Mouse (Mus musculus): ENCODE results near the gene Prkch. TPM values are rescaled to one million over a fixed set of nuclear protein-coding genes. Genes with fewer than 3 reads are reported as not detected.

Gene Prkch
- polyA plus RNA-seq, 1 experiment from 2014 or later, result 0.13 TPM

DNA sequence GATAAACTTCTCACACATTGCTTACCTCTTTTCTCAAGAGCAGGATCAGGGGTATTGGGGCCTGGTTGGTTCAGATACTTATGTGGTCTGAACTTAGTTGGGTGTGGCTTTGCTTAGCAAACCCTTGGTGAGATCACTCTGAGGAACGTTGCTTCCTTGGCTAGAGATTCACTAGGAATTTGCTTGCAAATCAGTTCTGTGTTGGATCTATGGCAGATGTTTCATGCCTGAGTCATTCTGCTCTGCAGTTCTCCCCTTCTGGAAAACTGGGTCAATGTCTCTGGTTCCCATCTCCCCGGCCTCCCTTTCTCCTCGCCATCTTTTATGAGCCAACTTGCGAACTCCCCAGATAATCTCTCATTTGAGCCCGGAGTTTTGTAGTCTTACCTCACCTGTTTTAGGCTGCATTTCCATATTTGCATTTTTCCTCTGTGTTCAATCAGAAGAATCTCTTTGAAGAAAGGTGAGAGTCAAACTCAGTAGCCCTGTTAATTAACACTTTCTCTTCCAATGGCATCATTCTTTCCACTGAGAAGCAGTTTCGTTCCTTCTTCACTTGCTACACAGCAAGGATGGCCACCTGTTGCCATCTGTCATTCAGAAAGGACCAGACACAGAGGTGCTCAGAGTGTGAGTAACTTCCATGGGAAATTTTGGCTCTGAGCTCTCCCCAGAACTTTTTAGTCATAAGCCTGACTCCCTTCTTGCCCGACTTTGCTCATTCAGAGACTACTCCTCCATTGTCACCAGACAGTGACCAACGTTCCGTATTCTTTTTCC lies 141.4 kb downstream of the Prkch start:
- CTCF ChIA-PET, result no interaction called here
- in situ Hi-C loops (cut with MboI; ENCODE audit: low pct_unique_long_range_greater_than_20kb), result no loop called here

DNA sequence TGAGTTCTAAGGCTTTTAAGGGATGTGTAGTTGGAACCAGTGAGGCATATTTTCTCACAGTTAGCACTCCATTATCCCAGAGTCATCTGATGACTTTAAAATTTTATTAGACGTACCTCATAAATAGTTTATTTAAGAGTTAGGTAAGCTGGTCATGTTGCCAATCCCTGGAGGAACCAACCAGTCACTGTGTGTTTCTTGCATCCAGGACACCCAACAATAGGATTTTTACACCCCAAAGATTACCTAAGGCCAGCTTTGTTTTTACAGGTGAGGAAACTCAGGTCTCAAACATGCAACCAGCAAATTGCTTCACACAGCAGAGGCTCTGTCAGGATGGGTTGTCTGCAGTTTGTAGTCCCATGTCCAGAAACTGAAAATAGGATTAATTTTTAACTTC lies 142.4 kb downstream of the Prkch start:
- ATAC-seq (no peak), DNase-seq (ENCODE audit: low read depth, low spot score) (no peak)
- in situ Hi-C loops (cut with MboI; ENCODE audit: low pct_unique_long_range_greater_than_20kb), result no loop called here
- TF ChIP-seq CTCF (IDR thresholded peaks at IDR 0.05), result no peak
- ChIA-PET POLR2A (no interaction called here), CTCF (interaction anchor here (1.4 kb wide), 1 partner anchor 67 kb away, joined by 3 read pairs; no protein-coding TSS in a partner anchor)
- H3K27me3 ChIP-seq, result no peaks in the 10 kb centered on the region

More for the DNA sequence above, 141.4 kb downstream of the Prkch start:
- no peak for DNase-seq (ENCODE audit: low read depth, low spot score)
- peak; percentile 78 for ATAC-seq
- POLR2A ChIA-PET, result interaction anchor here (0.7 kb wide), 1 partner anchor 15 kb away, joined by 4 read pairs; no protein-coding TSS in a partner anchor
- no peak for TF ChIP-seq CTCF (IDR thresholded peaks at IDR 0.05)
- H3K27me3 ChIP-seq, result no peaks in the 10 kb centered on the region

DNA sequence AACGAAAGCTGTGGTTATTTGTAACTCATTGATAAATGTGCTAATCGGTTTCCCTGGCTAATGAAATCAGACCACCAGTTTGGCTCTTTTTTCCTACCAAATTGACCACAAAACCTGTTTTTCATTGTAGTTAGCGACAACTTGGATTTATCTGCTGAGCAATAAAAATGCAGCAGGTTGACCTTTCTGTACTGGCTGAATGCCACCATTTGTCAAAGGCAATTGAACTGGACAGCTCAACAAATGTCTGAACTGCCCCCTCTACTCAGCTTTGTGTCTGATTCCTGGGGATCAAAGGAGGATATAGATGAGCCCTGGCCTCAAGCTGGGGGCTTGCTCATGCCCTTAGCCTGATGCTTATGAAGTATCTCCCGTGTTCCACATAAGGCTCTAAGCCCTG lies 146.0 kb downstream of the Prkch start:
- ChIA-PET POLR2A (no interaction called here), CTCF (no interaction called here)
- in situ Hi-C loops (cut with MboI; ENCODE audit: low pct_unique_long_range_greater_than_20kb), result no loop called here
- ATAC-seq (no peak), DNase-seq (ENCODE audit: low read depth, low spot score) (no peak)
- H3K27me3 ChIP-seq, result no peaks in the 10 kb centered on the region
- no peak for TF ChIP-seq CTCF (IDR thresholded peaks at IDR 0.05)

DNA sequence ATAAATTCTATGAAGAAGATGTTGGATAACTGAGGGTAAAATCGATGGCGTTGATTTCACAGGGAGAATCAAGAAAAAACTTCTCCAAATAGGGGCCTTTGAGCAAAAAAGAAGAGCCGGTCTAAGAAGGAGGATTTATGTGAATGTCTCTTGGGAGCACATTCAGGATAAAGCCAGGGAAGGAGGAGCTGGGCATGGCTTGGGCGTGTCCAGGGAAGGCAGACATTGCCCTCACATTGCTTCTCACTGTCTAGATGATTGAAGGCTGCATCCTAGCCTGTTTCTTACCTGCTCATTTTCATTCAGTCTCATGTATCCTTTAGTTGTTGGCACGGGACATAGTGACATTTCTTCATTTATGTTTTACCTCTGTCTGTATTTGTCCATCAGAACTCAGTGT lies 146.5 kb downstream of the Prkch start:
- no peaks in the 10 kb centered on the region for H3K27me3 ChIP-seq
- ATAC-seq, result no peak
- no peak for DNase-seq (ENCODE audit: low read depth, low spot score)
- POLR2A ChIA-PET, result no interaction called here
- no peak for TF ChIP-seq CTCF (IDR thresholded peaks at IDR 0.05)
- CTCF ChIA-PET, result no interaction called here
- in situ Hi-C loops (cut with MboI; ENCODE audit: low pct_unique_long_range_greater_than_20kb), result no loop called here

DNA sequence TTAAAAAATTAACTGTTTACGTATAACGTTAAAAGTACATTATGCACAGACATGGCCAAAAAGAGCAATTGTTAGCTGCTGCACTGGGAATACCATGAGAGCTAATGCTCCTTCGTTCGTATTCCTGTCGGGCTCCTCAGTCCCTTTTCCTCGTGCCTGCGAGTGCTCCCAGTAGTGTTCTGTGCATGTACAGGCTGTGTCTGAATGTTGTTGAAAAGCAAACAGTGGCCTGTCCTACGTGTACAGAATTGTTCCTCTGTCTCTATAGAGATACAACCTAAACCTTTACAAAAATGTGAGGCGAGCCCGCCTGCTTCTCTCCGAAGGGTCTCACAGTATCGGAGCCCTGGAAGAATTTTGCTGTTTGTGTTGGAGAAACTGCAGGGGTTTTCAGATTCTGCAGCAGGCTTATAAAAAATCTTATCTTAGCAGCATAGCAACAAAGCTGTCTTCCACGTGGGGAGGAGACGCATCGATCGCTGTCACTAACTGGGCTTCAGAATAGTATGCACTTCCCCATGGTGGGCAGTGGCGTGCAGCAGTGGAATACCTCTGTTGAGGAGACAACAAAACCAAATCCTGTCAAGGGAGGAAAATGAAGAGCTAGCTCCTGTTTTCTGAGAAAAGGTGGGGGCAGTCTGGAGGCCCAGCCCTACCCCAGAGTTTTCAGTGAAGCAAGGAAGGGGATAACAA lies 147.4 kb downstream of the Prkch start:
- POLR2A ChIA-PET, result no interaction called here
- CTCF ChIA-PET, result interaction anchor here (0.8 kb wide), 1 partner anchor 47 kb away, joined by 3 read pairs; no protein-coding TSS in a partner anchor
- ATAC-seq (no peak), DNase-seq (ENCODE audit: low read depth, low spot score) (no peak)
- TF ChIP-seq CTCF (IDR thresholded peaks at IDR 0.05), result no peak
- no peaks in the 10 kb centered on the region for H3K27me3 ChIP-seq
- in situ Hi-C loops (cut with MboI; ENCODE audit: low pct_unique_long_range_greater_than_20kb), result no loop called here

DNA sequence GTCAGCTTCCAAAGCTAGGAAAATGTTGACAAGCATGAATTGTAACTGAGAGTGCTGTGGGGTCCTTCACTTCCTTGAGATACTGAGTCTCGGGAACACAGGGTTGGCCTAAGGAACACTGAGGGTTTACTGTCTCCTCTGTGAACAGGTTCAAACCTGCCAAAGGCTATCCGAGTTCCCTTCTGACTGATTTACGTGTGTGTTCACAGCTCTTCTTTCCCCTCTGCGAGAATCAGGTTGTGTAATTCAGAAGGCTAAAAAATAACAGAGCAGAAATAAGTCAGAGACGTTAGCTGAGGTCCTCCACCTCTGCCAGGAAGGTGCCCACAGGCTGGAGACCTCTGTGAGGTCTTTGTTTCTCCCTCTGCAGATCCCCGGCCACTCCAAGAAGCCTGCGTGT lies 148.3 kb downstream of the Prkch start:
- ChIA-PET CTCF (interaction anchor here (0.8 kb wide), 1 partner anchor 46 kb away, joined by 3 read pairs; no protein-coding TSS in a partner anchor), POLR2A (no interaction called here)
- in situ Hi-C loops (cut with MboI; ENCODE audit: low pct_unique_long_range_greater_than_20kb), result no loop called here
- no peak for TF ChIP-seq CTCF (IDR thresholded peaks at IDR 0.05)
- ATAC-seq (no peak), DNase-seq (ENCODE audit: low read depth, low spot score) (no peak)
- no peaks in the 10 kb centered on the region for H3K27me3 ChIP-seq

DNA sequence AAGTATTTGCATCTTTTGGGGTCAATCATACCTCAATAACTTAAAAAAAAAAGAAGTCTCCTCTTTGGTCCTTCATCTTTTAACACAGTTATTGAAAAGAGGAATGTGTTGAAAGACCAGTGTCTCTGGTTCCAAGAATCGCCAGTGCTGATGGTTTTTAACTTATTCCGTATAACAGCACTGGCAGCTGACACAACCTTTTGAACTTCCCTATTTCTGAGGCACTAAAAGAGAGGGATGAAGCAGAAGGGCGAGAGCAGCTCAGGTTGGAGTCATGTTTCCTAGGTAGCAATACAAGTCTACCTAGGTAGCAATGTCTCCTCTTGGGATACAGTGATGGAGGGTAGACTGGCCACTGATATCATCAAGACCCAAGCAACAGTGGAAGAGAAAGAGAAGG lies 152.3 kb downstream of the Prkch start:
- POLR2A ChIA-PET, result no interaction called here
- H3K27me3 ChIP-seq, result no peaks in the 10 kb centered on the region
- ATAC-seq (no peak), DNase-seq (ENCODE audit: low read depth, low spot score) (no peak)
- no peak for TF ChIP-seq CTCF (IDR thresholded peaks at IDR 0.05)
- in situ Hi-C loops (cut with MboI; ENCODE audit: low pct_unique_long_range_greater_than_20kb), result no loop called here
- CTCF ChIA-PET, result no interaction called here

DNA sequence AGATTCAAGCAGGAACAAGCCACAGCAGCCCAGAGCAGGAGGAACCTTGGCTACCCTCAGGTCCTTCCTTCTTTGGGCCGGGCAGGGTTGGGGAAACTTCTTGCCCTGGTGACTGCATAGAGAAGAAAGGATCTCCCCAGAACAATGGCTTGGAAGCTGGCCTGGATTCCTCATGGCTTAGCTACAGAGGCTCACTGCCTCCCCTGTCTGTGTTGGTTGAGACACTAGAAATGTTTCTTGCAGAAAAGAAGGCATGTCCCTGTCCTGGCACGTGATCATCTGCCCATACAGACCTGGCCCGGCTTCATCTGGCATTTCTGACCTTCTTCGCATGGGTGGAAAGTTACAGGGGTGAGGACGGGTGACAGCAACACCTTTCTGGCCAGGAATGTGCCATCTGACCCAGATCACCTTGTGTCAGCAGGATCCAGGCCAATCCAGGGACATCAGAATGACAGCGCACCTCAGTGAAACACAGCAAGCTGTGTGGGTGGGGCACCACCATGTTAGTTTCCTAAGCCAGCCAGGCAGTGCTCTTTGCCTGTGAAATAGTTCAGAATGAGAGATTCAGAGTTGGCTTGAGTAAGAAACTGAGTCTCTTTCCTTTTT lies 155.1 kb downstream of the Prkch start:
- no peak for TF ChIP-seq CTCF (IDR thresholded peaks at IDR 0.05)
- H3K27me3 ChIP-seq, result no peaks in the 10 kb centered on the region
- POLR2A ChIA-PET, result no interaction called here
- DNase-seq (ENCODE audit: low read depth, low spot score) (no peak), ATAC-seq (no peak)
- in situ Hi-C loops (cut with MboI; ENCODE audit: low pct_unique_long_range_greater_than_20kb), result no loop called here
- CTCF ChIA-PET, result no interaction called here

DNA sequence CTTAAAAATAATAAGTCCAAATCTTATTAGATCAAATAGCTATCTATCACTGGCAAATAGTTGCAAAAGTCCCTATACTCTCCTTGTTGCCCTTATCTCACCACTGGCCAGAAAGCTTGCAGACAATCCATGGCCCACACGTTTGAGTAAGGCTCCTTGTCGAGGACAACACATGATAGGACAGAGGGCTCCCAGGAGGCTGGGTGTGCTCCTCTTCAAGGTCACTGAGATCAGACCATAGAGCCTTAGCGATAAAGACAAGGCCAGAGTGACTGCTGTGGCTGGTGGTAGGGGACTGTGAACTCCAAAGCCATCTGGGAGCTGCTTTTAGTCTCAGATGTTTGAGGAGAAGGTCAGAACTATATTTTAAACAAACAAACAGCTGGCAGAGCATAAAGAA lies 158.0 kb downstream of the Prkch start:
- ATAC-seq, result no peak
- in situ Hi-C loops (cut with MboI; ENCODE audit: low pct_unique_long_range_greater_than_20kb), result no loop called here
- ChIA-PET POLR2A (no interaction called here), CTCF (interaction anchor here (1.1 kb wide), 1 partner anchor 36 kb away, joined by 3 read pairs; no protein-coding TSS in a partner anchor)
- no peak for DNase-seq (ENCODE audit: low read depth, low spot score)
- H3K27me3 ChIP-seq, result no peaks in the 10 kb centered on the region
- TF ChIP-seq CTCF (IDR thresholded peaks at IDR 0.05), result no peak

DNA sequence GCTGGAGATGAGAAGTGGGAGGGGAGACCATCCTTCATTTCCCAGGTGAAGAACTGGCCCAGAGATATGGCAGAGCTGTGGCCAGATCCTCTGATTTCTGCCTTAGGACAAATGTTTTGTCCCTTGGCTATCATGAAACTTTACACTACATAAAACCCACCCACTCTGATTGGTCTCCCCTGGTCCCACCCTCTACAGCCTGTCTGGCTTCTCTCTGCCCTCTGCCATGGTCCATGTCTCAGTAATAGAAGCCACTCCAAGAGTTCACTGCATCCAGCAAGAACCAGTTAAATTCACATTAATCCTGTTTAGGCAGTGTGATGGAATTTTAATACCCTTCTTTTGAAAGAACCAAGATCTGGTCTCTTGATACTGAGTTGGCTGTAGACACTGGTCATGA lies 158.5 kb downstream of the Prkch start:
- ChIA-PET CTCF (interaction anchor here (1.1 kb wide), 1 partner anchor 35 kb away, joined by 3 read pairs; no protein-coding TSS in a partner anchor), POLR2A (no interaction called here)
- DNase-seq (ENCODE audit: low read depth, low spot score), result no peak
- in situ Hi-C loops (cut with MboI; ENCODE audit: low pct_unique_long_range_greater_than_20kb), result no loop called here
- TF ChIP-seq CTCF (IDR thresholded peaks at IDR 0.05), result no peak
- no peak for ATAC-seq
- no peaks in the 10 kb centered on the region for H3K27me3 ChIP-seq

DNA sequence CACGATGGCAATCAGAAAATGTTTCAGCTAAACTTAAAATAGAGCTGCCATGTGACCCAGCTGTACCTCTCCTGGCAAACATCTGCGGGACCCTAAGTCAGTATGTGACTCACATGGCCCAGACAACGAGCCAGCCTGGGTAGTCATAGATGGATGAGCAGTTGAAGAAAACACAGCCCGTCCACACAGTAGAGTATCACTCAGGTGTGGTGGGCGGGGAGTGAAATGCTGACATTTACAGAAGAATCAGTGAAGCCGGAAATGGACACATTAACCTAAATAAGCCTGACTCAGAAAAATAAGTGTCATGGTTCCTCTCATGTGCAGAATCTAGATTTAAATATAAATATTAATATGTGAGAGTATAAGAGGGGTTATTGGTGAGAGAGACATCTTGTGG lies 161.5 kb downstream of the Prkch start:
- DNase-seq (ENCODE audit: low read depth, low spot score), result no peak
- ChIA-PET CTCF (no interaction called here), POLR2A (no interaction called here)
- H3K27me3 ChIP-seq, result no peaks in the 10 kb centered on the region
- no peak for ATAC-seq
- TF ChIP-seq CTCF (IDR thresholded peaks at IDR 0.05), result no peak
- in situ Hi-C loops (cut with MboI; ENCODE audit: low pct_unique_long_range_greater_than_20kb), result no loop called here
